Mouse (Mus musculus): ENCODE results near the gene B430305J03Rik.

- TF ChIP-seq CTCF (IDR thresholded peaks at IDR 0.05; ENCODE audit: extremely low read depth, insufficient read depth, low read length) (no peak), POLR2A (IDR thresholded peaks at IDR 0.05; ENCODE audit: extremely low read depth, insufficient read depth, low read length) (no peak)
Observed at GRCm38 (mm10) chr3:61358756-61359293, 6.9 kb downstream of the B430305J03Rik start.

Data from cortical plate, adult 2 months (tissue).